ENCODE assay signal across 16 mouse cellular contexts in the genomic region with DNA sequence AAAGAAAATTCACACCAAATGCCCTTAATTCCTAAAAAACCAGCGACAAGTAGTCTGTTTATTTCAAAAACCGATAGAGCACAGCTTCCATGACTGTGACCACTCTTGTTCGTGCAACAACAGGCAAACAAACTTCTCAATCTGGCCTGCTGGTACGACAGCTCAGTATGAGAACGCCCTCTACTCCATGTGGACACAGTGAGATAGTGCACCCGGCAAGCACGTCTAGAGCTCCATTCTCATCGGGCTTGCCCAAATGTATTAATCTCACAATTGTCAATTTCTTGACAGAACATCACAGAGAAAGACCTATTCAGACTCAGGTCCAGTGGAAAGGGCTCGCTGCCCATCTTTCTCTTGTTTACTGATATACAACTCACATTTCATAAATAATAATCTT.
"Had no signal": no experiment of that assay in that cellular context is flagged by ENCODE, and none has a peak within 500 bp of the region (broad histone marks: within the 10 kb centered on the region; RNA-seq: fewer than 3 reads in every experiment).

No protein-coding gene starts in this region.

- H3K9me3 ChIP-seq: kidney, embryonic 15.5 days; limb, embryonic 13.5 days; midbrain, embryonic 15.5 days; neural tube, embryonic 13.5 days had no signal

- H3K4me2 ChIP-seq: kidney, embryonic 15.5 days; limb, embryonic 13.5 days; liver, embryonic 11.5 days; midbrain, embryonic 11.5 days; midbrain, embryonic 15.5 days; neural tube, embryonic 13.5 days had no signal

- H3K4me3 ChIP-seq: kidney, embryonic 15.5 days; limb, embryonic 13.5 days; midbrain, embryonic 15.5 days; neural tube, embryonic 13.5 days had no signal

- DNase-seq: kidney, adult 2 months; kidney, postnatal 14 days; layer of hippocampus, adult 9-11 months; layer of hippocampus, postnatal 36 days; left cerebral cortex, postnatal 4 days; retina, postnatal 1 day; right cerebral cortex, postnatal 4 days; spleen, adult 18-20 months; thymus, adult 2 months; thymus, postnatal 25 days had no signal

- H3K9ac ChIP-seq: kidney, embryonic 15.5 days; limb, embryonic 13.5 days; midbrain, embryonic 15.5 days; neural tube, embryonic 13.5 days had no signal

- H3K36me3 ChIP-seq: kidney, embryonic 15.5 days; limb, embryonic 13.5 days; midbrain, embryonic 15.5 days; neural tube, embryonic 13.5 days had no signal

- H3K27ac ChIP-seq: kidney, embryonic 15.5 days; limb, embryonic 13.5 days; midbrain, embryonic 15.5 days; neural tube, embryonic 13.5 days had no signal

- ATAC-seq: midbrain, embryonic 15.5 days had no signal

- H3K4me1 ChIP-seq: kidney, embryonic 15.5 days; limb, embryonic 13.5 days; midbrain, embryonic 15.5 days; neural tube, embryonic 13.5 days had no signal

- H3K27me3 ChIP-seq: kidney, embryonic 15.5 days; limb, embryonic 13.5 days; midbrain, embryonic 15.5 days; neural tube, embryonic 13.5 days had no signal
